Mouse (Mus musculus): Measurements from ENCODE around the gene Stx6.

DNA sequence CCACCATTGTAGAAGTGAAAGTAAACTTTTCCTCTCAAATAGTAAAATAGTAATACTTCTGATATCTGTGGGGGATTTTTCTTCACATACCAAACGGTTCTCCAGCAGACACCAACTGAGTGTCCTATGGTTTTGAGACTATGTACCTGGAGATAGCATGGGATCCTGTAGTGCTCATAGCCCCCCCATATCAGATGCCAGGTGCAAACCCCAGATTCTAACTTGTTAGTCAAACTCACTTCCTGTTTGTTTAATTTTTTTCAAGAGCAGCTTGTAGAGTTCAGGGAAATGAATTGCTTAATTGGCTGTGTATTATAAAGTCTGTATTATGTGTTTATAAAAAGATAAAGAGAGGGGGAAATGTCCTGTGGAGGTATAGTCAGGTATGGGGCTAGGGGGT is 15.9 kb downstream of the Stx6 start:
- TF ChIP-seq GATA1 (IDR thresholded peaks at IDR 0.05; ENCODE audit: low read length), result no peak
- TF ChIP-seq TAL1 (IDR thresholded peaks at IDR 0.05; ENCODE audit: low read length), result no peak
